8 mouse cellular contexts compared by ENCODE assay signal in the genomic region with DNA sequence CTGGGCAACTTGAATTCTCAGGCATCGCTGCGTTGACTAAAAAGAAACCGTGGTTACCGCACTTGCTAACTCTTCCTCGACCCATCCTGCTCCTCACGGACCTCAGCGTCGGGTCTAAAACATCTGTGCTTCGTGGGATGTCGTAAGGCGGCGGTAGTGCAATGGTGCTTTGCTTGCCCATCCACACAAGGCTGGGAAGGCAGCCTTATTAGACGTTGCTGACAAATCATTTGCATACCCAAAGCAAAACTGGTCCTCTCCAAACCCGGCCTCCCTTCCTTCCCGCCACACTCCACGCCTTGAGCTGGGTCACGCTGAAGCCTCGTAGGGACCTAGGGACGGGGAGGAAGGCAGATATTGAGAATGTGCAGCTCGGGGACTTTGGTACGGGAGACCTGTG. TPM values are rescaled to one million over a fixed set of nuclear protein-coding genes. Genes with fewer than 3 reads are reported as not detected.
DNase-seq lines count a peak whose midpoint lies in the region; ATAC-seq lines count a peak whose summit lies in the region.

No protein-coding gene starts in this region.

- peak; percentile 34 for ATAC-seq in heart, embryonic 16.5 days (replicated peaks; ENCODE audit: extremely low read depth, insufficient read depth, low FRiP score)
- peak; percentile 50 for ATAC-seq in liver, embryonic 12.5 days
- ATAC-seq in neural tube, embryonic 15.5 days (ENCODE audit: low FRiP score): peak; percentile 71

- no peaks in the 10 kb centered on the region for H3K27me3 ChIP-seq in heart, embryonic 16.5 days (ENCODE audit: control insufficient read depth, insufficient read depth, low read length)
- no peaks in the 10 kb centered on the region for H3K27me3 ChIP-seq in liver, embryonic 12.5 days (replicated peaks)
- no peaks in the 10 kb centered on the region for H3K27me3 ChIP-seq in neural tube, embryonic 15.5 days (replicated peaks)

- H3K27ac ChIP-seq in heart, embryonic 16.5 days (ENCODE audit: low read length): peak overlapping the region; percentile 70
- H3K27ac ChIP-seq in liver, embryonic 12.5 days: peak overlapping the region; percentile 92
- H3K27ac ChIP-seq in neural tube, embryonic 15.5 days (replicated peaks): peak overlapping the region; percentile 92

- peak overlapping the region; percentile 89 for H3K4me2 ChIP-seq in heart, embryonic 16.5 days (ENCODE audit: low read depth, low read length)
- peak overlapping the region; percentile 89 for H3K4me2 ChIP-seq in liver, embryonic 12.5 days
- H3K4me2 ChIP-seq in neural tube, embryonic 15.5 days: peak overlapping the region; percentile 82

- H3K9me3 ChIP-seq in heart, embryonic 16.5 days (replicated peaks; ENCODE audit: control insufficient read depth, low read length): no peaks in the 10 kb centered on the region
- no peaks in the 10 kb centered on the region for H3K9me3 ChIP-seq in liver, embryonic 12.5 days (replicated peaks)
- H3K9me3 ChIP-seq in neural tube, embryonic 15.5 days (replicated peaks): no peaks in the 10 kb centered on the region

- DNase-seq in adrenal gland, postnatal 14 days: peak; percentile 71
- DNase-seq in adrenal gland, adult 18-20 months (ENCODE audit: low spot score in 2 of 2): no peak
- DNase-seq in retina, adult 2 months (ENCODE audit: low read depth, low spot score): peak; percentile 48
- DNase-seq in retina, postnatal 1 day: no peak
- no peak for DNase-seq in frontal cortex, postnatal 36 days (ENCODE audit: low spot score in 2 of 2)

- 0% methylated on average over 21 of the region's 21 CpGs for WGBS in heart, embryonic 16.5 days
- under 1% methylated on average over 21 of the region's 21 CpGs for WGBS in liver, embryonic 12.5 days (ENCODE audit: insufficient replicate concordance)
- under 1% methylated on average over 21 of the region's 21 CpGs for WGBS in neural tube, embryonic 15.5 days

- peaks cover 19% of the 10 kb centered on the region for H3K4me1 ChIP-seq in heart, embryonic 16.5 days (ENCODE audit: control insufficient read depth, insufficient read depth, low read length)
- peaks cover 51% of the 10 kb centered on the region for H3K4me1 ChIP-seq in liver, embryonic 12.5 days
- H3K4me1 ChIP-seq in neural tube, embryonic 15.5 days: peaks cover 32% of the 10 kb centered on the region

- no peaks in the 10 kb centered on the region for H3K36me3 ChIP-seq in heart, embryonic 16.5 days (ENCODE audit: control insufficient read depth, insufficient read depth)
- peaks cover 5% of the 10 kb centered on the region for H3K36me3 ChIP-seq in liver, embryonic 12.5 days
- peaks cover 6% of the 10 kb centered on the region; the same call in 1 of the 2 replicates for H3K36me3 ChIP-seq in neural tube, embryonic 15.5 days

- peak overlapping the region; percentile 80 for H3K4me3 ChIP-seq in heart, embryonic 16.5 days (ENCODE audit: low read length)
- peak overlapping the region; percentile 88 for H3K4me3 ChIP-seq in liver, embryonic 12.5 days
- peak overlapping the region; percentile 75 for H3K4me3 ChIP-seq in neural tube, embryonic 15.5 days (replicated peaks)

- H3K9ac ChIP-seq in heart, embryonic 16.5 days (ENCODE audit: low read length): peak overlapping the region; percentile 67
- peak overlapping the region; percentile 77 for H3K9ac ChIP-seq in liver, embryonic 12.5 days
- H3K9ac ChIP-seq in neural tube, embryonic 15.5 days (replicated peaks): peak overlapping the region; percentile 45

RNA-seq across cellular contexts. Expression of a gene that starts 0.6 kb away (rescaled TPM):
- total RNA-seq in adrenal gland, postnatal 14 days (2021): 33.7 and 36.4 TPM in 2 replicates
- 10 to 100 TPM; 32.2 to 36.6 TPM for total RNA-seq in adrenal gland, adult 18-20 months (2021)
- polyA plus RNA-seq in heart, embryonic 16.5 days (2015; fragmentation: Nextera tagmentation; extraction: Ambion mirVana): 6.5 and 6.8 TPM in 2 replicates
- polyA plus RNA-seq in liver, embryonic 12.5 days (2016; fragmentation: Nextera tagmentation; extraction: Ambion mirVana): 7.6 and 7.7 TPM in 2 replicates
- polyA plus RNA-seq in neural tube, embryonic 15.5 days (2015; fragmentation: Nextera tagmentation; extraction: Ambion mirVana): 4.4 and 6.5 TPM in 2 replicates

Comparison
In these comparisons a context has a peak if more than half of its experiments do, and no peak if none do; other contexts are left out.
1. DNase-seq: peak in adrenal gland, postnatal 14 days (single experiment) and retina, adult 2 months (single experiment); none in adrenal gland, adult 18-20 months (0 of 2), retina, postnatal 1 day (single experiment) and frontal cortex, postnatal 36 days (0 of 2).
2. Peak in every context shown above with its lines, with median percentiles within 50 percentile points of each other: ATAC-seq, H3K27ac ChIP-seq, H3K4me2 ChIP-seq, H3K4me3 ChIP-seq and H3K9ac ChIP-seq.